Mouse (Mus musculus) duodenum, adult 2 months (tissue): Measurements from ENCODE around the gene Snph. TPM values are rescaled to one million over a fixed set of nuclear protein-coding genes. Genes with fewer than 3 reads are reported as not detected.

Experiments
- polyA plus RNA-seq: library from polyadenylated mRNA; depleted of rRNA; stranded (reverse); fragments of >200 nt; gene quantifications from 2 replicates; pipeline ENCODE4 v1.2.3, GENCODE M21; 2012; ENCODE audit warnings: low replicate concordance; rRNA removed

Gene Snph
- polyA plus RNA-seq: 10.7 and 15.3 TPM in 2 replicates

DNA sequence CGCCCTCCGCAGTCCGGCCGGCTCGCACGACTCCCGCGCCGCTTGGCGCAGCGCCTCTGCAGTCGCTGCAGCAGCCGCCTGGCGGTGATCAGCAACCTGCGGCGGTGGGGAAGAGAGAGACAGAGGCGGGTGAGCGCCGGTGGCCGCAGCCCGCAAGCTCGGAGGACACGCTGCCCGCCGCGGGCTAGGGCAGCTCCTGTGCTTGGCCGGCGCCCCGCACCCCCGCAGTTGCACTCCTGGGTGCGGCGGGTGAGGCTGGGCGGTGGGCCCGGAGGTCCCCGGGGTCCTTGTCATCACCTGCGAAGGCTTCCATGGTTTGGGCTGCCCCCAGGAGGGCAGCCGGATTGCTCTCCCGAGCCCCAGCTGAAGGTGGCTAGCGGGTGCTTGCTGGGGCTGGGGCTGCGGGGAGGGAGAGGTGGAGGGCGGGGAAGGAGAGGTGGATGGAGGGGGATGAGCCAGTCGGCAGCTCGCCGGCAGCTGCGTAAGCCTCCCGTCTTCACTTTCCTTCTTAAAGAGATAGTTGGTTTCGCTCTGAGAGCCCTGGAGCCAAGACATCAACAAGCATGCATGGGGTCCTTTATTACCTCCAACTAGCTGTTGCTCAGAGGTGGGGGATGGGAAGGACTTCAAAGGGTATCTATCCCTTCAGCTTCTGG lies at the start of gene Snph:
TSS of gene Snph (minus strand) at position 435 of the 656 bp plus-strand sequence.

DNA sequence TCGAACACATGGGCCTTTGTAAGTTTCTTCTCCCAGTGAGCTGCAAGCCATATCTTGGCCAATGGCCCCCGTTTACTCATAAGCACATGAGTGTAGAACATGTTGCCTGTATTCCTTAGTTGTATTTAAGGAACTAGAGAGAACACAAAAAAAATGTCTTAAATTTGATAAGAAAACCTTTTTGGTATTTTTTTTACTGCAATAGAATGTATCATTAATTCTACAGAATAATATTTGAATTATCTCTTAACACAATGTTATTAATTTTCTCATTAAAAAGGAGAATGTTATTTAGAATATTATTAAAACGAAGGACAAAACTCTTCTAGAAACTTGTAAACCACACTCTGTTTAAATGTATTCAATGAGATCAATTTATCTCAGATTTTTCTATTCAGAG lies 36.0 kb upstream of the Snph start, which contains the start of gene Rad21l:
TSS of gene Rad21l (minus strand) at position 101 of the 400 bp plus-strand sequence.

DNA sequence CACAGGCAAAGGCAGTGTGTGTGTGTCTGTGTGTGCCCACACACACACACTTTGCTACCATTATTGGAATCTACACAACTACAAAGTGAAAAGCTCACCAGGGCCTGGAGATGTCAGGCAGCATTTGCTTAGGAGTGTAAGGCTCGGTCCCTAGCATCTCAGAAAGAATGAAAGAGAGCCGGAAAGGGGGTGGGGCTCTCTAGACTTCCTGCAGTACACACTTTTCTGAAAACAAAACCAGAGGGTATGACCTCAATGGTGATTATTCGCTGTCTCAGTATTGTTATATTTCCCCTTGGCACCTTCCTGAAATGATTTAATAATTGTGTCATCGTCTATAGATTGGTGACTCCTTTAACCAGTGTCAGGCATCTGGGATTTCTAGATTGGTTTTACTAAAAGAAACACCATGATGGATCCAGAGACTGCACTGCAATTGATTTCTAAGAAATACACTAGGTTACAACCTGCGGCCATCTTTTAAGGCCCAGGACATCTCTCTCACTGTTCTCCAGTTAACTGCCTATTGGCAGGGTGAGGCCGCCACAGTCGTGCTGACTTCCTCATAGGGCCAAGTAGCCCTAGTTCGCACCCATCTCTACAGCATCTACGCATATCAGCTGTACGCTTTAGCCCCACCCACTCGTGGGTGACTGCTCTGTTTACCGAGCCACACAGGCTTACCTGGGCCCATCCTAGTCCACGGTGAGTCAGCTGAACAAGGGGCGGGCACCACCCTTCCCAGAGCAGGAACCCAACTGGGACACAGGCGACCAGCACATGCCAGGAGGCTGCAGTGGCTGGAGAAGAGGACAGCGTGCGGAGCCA lies 60.3 kb downstream of the Snph start, which contains the start of gene Sdcbp2:
TSS of gene Sdcbp2 (plus strand) at position 750 of the 828 bp plus-strand sequence.

DNA sequence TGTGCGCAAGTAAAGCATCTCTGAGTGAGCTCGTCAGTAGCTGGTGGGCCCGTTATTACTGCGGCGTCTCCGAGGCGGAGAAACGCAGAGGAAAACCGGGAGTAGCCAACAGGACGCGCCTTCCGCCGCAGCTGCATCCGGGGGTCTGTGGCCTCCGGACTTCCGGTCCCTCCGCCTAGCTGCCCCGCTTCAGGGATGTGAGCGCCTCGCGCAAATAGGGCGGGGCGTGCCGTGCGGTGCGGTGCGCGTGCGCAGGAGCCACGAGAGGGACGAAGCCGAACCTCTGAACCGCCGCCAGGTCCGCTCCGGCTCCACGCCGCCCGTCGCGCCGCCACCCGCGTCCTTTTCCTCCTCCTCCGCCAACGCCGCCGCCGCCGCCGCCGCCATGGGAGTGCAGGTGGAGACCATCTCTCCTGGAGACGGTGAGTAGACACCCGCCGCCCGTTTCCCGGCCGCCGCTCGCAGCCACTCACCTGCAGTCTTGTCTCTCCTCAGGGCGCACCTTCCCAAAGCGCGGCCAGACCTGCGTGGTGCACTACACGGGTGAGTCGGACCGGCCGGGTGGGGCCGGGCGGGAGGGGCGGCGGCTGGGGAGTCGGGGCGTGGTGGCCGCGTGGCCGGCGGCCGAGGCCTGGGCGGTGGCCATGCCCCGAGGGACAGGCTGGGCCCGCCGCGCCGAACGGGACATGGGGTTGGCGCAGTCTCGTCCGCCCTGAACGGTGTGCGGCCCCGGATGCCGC lies 89.9 kb downstream of the Snph start, which contains the start of gene Fkbp1a:
TSS of gene Fkbp1a (plus strand) at position 161 of the 740 bp plus-strand sequence.

Other genes starting within 250 kb of the Snph start
- not detected in 2 replicates for gene 4921509C19Rik, start 156.4 kb downstream of the Snph start, polyA plus RNA-seq
- gene Nsfl1c, start 138.4 kb downstream of the Snph start, polyA plus RNA-seq: 20.6 and 24.8 TPM in 2 replicates
- 76.4 and 84.7 TPM in 2 replicates for gene Fkbp1a, start 90.1 kb downstream of the Snph start, polyA plus RNA-seq
- 132 and 142 TPM in 2 replicates for gene Sdcbp2, start 60.0 kb downstream of the Snph start, polyA plus RNA-seq
- gene Rad21l, start 35.9 kb upstream of the Snph start, polyA plus RNA-seq: not detected in 2 replicates
- gene Tmem74b, start 69.4 kb upstream of the Snph start, polyA plus RNA-seq: not detected in 2 replicates
- 33.9 and 47.5 TPM in 2 replicates for gene Psmf1, start 111.6 kb upstream of the Snph start, polyA plus RNA-seq
- 0.04 and 0.12 TPM in 2 replicates for gene Rspo4, start 210.3 kb upstream of the Snph start, polyA plus RNA-seq